Mouse (Mus musculus) limb, embryonic 12.5 days (tissue): ENCODE results near the gene Fcrl5. TPM values are rescaled to one million over a fixed set of nuclear protein-coding genes. Genes with fewer than 3 reads are reported as not detected.

Experiments
- ATAC-seq: fragments of 200-750 bp; cut with Nextera tagmentation; 2 replicates; pipeline ENCODE4 v1.8.0; 2017; ENCODE audit warnings: low read depth, moderate TSS enrichment; ENCODE audit not compliant: insufficient number of reproducible peaks, insufficient read depth, low FRiP score, low TSS enrichment
- H3K27ac ChIP-seq: fragments of 300-500 bp; sonication (generic); 2 replicates; pipeline ENCODE4 v1.5.1; 2016; ENCODE audit warnings: mild to moderate bottlenecking, moderate library complexity
- H3K27me3 ChIP-seq: fragments of 300-500 bp; sonication (generic); 2 replicates; pipeline ENCODE4 v1.6.1; 2016; ENCODE audit warnings: mild to moderate bottlenecking, moderate library complexity
- H3K36me3 ChIP-seq: fragments of 300-500 bp; sonication (generic); 2 replicates; pipeline ENCODE4 v1.6.1; 2016; ENCODE audit warnings: mild to moderate bottlenecking, moderate library complexity
- H3K4me1 ChIP-seq: fragments of 300-500 bp; sonication (generic); replicated peaks from 2 replicates; pipeline ENCODE4 v1.6.1; 2016
- H3K4me2 ChIP-seq: fragments of 300-500 bp; sonication (generic); 2 replicates; pipeline ENCODE4 v1.6.1; 2016; ENCODE audit warnings: mild to moderate bottlenecking, moderate library complexity
- H3K4me3 ChIP-seq: fragments of 300-500 bp; sonication (generic); replicated peaks from 2 replicates; pipeline ENCODE4 v1.5.1; 2016; ENCODE audit warnings: mild to moderate bottlenecking
- H3K9ac ChIP-seq: fragments of 300-500 bp; sonication (generic); replicated peaks from 2 replicates; pipeline ENCODE4 v1.6.1; 2016; ENCODE audit warnings: mild to moderate bottlenecking, moderate library complexity
- H3K9me3 ChIP-seq: fragments of 300-500 bp; sonication (generic); 2 replicates; pipeline ENCODE4 v1.6.1; 2016; ENCODE audit warnings: mild to moderate bottlenecking, moderate library complexity
- WGBS: fragments of 180-500 bp; shearing (Covaris S2); methylation state at CpG from one replicate; pipeline ENCODE4 v1.1.7; 2016; 5-methylcytosine and 5-hydroxymethylcytosine counted together
- polyA plus RNA-seq: library from polyadenylated mRNA; unstranded; fragments of >200 nt; fragmentation: Nextera tagmentation; extraction: Ambion mirVana; gene quantifications from 2 replicates; pipeline ENCODE4 v1.2.1, GENCODE M21; 2016

Fcrl5 gene
- polyA plus RNA-seq, 1 experiment from 2014 or later, result not detected

- no peaks in the 10 kb centered on the region for H3K36me3 ChIP-seq
- no peak overlapping the region for H3K27ac ChIP-seq
- H3K9me3 ChIP-seq, result no peaks in the 10 kb centered on the region
- ATAC-seq, result no peak
- no peaks in the 10 kb centered on the region; the same call in 1 of the 2 replicates for H3K27me3 ChIP-seq
- no peak overlapping the region for H3K4me2 ChIP-seq
- H3K4me1 ChIP-seq, result no peaks in the 10 kb centered on the region
- no peak overlapping the region for H3K4me3 ChIP-seq
- WGBS, result 44% methylated on average over 8 of the region's 8 CpGs
- no peak overlapping the region for H3K9ac ChIP-seq
Observed at GRCm38 (mm10) chr3:87501151-87501550, 65.6 kb downstream of the Fcrl5 start.

DNA sequence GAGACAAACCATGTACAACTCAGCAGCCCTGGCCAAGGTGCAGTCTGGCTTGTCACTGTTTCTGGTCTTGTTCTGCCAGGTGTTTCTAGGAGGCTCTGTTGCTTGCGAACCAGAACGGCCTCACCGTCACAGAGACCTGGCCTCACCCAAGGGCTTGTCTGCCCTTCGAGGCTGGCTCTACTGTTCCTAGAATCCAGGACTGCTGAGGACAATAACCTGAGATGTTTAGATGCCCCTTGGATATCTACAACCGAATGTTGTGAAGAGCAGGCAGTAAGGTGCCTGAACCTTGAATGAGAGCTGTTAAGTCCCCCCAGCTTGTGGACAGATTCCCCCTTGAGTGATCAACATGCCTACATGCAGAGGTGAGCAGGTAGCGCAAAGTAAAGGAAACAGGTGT lies 67.2 kb downstream of the Fcrl5 start:
- H3K9ac ChIP-seq, result no peak overlapping the region
- H3K4me3 ChIP-seq, result no peak overlapping the region
- H3K9me3 ChIP-seq, result no peaks in the 10 kb centered on the region
- no peak overlapping the region for H3K27ac ChIP-seq
- no peak overlapping the region for H3K4me2 ChIP-seq
- no peaks in the 10 kb centered on the region for H3K36me3 ChIP-seq
- 90% methylated on average over 6 of the region's 6 CpGs for WGBS
- H3K4me1 ChIP-seq, result no peaks in the 10 kb centered on the region
- no peaks in the 10 kb centered on the region; the same call in 1 of the 2 replicates for H3K27me3 ChIP-seq
- no peak for ATAC-seq

DNA sequence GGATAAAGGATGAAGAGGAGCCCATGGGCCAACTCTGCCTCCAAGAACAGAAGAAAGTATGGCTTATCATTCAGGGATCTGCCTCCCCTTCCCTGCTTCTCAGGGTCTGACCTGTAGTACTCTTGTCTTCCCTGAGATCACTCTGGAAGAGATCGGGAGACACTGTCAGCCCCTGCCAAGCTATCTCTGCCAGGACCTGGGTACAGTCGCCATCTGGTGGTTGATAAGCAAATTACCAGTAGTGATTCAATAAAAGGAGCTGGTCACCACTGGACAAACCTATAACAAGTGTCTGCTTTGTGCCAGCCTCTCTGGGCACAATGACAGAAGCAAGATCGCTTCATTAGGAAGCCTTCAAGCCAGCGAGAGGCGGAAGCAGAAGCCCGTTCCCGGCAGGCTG lies 68.8 kb downstream of the Fcrl5 start:
- Histone ChIP-seq H3K4me1 (no peaks in the 10 kb centered on the region), H3K9me3 (no peaks in the 10 kb centered on the region), H3K36me3 (no peaks in the 10 kb centered on the region), H3K27me3 (no peaks in the 10 kb centered on the region; the same call in 1 of the 2 replicates), H3K27ac (no peak overlapping the region), H3K9ac (no peak overlapping the region), H3K4me3 (no peak overlapping the region), H3K4me2 (no peak overlapping the region)
- no peak for ATAC-seq
- 30% methylated on average over 7 of the region's 7 CpGs for WGBS

DNA sequence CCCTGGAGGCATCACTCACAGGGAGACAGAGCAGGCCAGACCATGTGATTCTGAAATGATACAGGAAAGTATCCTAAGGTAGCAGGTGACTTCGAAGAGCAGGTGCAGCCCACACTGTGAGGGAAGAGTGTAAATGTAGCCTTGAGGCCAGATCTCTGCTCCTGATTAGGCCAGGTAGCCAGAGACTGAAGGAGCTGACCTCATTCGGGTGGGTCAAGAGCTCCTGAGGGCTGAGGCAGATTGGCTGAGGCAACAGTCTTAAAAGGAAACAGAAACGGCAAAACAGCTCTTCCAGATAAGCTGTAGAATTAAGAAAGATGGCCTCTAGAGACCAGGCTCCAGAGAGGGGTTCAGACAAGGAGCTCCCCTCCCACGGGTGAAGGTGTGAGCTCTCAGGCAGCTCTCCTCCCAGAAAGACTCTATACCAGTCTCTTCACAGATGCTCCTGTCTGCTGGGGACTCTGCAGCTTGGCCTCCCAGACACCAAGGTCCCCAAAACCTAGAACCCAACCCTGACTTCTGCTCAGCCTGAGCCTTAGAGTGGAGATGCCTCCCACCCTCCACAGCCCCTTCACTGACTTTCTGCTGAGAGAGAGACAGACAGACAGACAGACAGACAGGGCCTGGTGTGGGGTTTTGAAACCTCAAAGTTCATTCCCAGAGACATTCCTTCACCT lies 69.3 kb downstream of the Fcrl5 start:
- no peaks in the 10 kb centered on the region for H3K36me3 ChIP-seq
- no peaks in the 10 kb centered on the region; the same call in 1 of the 2 replicates for H3K27me3 ChIP-seq
- no peak for ATAC-seq
- H3K4me3 ChIP-seq, result no peak overlapping the region
- no peaks in the 10 kb centered on the region for H3K4me1 ChIP-seq
- no peak overlapping the region for H3K27ac ChIP-seq
- no peak overlapping the region for H3K4me2 ChIP-seq
- WGBS, result 53% methylated on average over 4 of the region's 4 CpGs
- H3K9ac ChIP-seq, result no peak overlapping the region
- H3K9me3 ChIP-seq, result no peaks in the 10 kb centered on the region

DNA sequence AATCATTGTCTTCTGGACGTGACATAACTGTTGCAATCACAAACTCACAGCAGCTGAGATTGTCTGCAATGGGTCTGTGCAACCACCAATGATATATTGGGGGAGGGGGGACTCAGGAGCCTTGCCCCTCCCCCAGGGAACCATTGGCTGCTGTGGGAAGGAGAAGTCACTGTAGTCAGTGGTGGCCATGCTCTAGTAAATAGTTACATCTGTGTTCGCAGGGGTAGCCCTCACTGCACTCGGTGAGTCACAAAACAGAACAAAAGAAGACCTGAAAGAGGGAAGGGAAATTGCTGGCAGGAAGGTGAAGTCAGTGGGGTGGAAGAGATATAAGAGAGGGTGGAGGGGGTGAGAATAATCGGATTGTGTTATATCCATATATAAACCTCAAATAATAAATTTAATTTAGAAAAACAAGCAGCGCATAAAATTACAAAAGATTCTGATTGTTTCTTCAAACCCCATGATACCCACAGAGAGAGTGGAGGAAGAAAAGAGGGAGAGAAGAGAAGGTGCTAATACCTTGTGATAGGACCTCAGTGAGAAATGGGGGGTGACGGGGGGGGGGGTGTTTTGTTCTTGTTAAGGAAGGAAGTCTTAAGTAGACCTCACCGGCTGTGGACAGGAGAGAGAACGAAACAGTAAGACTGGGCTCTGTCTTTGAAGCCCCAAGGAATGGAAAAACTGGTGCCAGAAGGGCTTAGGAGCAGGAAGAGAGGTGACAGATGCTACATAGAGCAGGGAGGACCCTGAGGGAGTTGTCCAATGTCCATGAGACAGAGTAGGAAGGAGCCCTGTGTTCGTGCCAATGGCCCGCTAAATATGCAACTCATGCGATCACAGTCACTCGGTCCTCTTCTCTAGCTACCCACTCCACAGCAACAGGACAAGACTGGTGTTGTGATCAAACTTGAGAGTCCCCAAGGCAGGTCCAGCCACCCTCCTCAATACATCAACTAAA lies 71.2 kb downstream of the Fcrl5 start:
- Histone ChIP-seq H3K4me3 (no peak overlapping the region), H3K9ac (no peak overlapping the region), H3K4me1 (no peaks in the 10 kb centered on the region), H3K36me3 (no peaks in the 10 kb centered on the region), H3K27ac (no peak overlapping the region), H3K4me2 (no peak overlapping the region), H3K27me3 (no peaks in the 10 kb centered on the region), H3K9me3 (no peaks in the 10 kb centered on the region)
- no peak for ATAC-seq
- WGBS, result 66% methylated on average over 12 of the region's 12 CpGs

GRCm38 (mm10) chr3:87508205-87508901 lies 72.8 kb downstream of the Fcrl5 start:
- no peak overlapping the region for H3K27ac ChIP-seq
- no peaks in the 10 kb centered on the region for H3K27me3 ChIP-seq
- peak; percentile 71 for ATAC-seq
- H3K4me1 ChIP-seq, result no peaks in the 10 kb centered on the region
- peak overlapping the region; percentile 41 for H3K4me2 ChIP-seq
- no peaks in the 10 kb centered on the region for H3K36me3 ChIP-seq
- H3K9me3 ChIP-seq, result no peaks in the 10 kb centered on the region
- WGBS, result 28% methylated on average over 17 of the region's 17 CpGs
- H3K9ac ChIP-seq, result no peak overlapping the region
- H3K4me3 ChIP-seq, result no peak overlapping the region

DNA sequence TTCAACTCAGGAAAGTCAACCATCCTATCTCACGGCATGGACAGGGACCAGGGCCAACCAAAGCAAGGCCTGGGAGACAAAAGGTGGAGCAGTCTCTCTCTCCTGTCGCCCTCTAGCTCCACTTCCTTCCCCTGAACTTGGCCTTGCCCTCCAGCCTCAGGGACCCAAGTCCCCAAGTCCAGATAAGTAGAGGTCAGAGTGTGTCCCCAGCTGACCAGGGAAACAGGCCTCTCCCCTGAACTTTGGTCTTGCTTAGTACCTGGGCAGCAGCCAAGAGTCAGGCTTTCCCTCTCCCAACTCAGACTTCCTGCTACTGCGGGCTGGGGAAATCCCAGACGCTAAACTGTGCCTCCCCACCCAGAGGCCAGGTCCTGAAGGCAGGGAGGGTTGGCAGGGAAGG lies 73.5 kb downstream of the Fcrl5 start:
- Histone ChIP-seq H3K9ac (no peak overlapping the region), H3K27me3 (no peaks in the 10 kb centered on the region), H3K9me3 (no peaks in the 10 kb centered on the region), H3K4me2 (no peak overlapping the region), H3K27ac (no peak overlapping the region), H3K4me3 (no peak overlapping the region), H3K36me3 (no peaks in the 10 kb centered on the region), H3K4me1 (no peaks in the 10 kb centered on the region)
- WGBS, result 58% methylated on average over 4 of the region's 4 CpGs
- ATAC-seq, result no peak

DNA sequence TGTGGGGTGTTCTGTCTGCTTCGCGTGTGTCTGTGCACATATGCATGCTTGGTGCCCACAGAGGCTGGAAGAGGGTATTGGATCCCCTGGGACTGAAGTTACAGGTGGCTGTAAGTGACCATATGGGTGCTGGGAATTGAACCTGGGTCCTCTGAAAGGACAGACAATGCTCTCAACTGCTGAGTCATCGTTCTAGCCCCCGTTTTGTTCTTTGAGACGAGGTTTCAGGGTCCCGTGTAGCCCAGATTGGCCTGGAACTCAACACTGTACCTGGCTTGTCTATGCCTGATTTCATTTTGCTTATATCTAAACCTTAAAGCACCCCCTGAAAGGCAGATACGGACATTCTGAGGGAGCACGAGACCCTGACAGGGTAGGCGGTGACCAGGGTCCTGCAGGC lies 75.3 kb downstream of the Fcrl5 start:
- Histone ChIP-seq H3K4me1 (no peaks in the 10 kb centered on the region), H3K9me3 (no peaks in the 10 kb centered on the region), H3K27me3 (no peaks in the 10 kb centered on the region), H3K4me3 (no peak overlapping the region), H3K36me3 (no peaks in the 10 kb centered on the region), H3K9ac (no peak overlapping the region), H3K4me2 (no peak overlapping the region), H3K27ac (no peak overlapping the region)
- no peak for ATAC-seq
- 88% methylated on average over 9 of the region's 9 CpGs for WGBS

GRCm38 (mm10) chr3:87511971-87512765 lies 76.6 kb downstream of the Fcrl5 start:
- no peaks in the 10 kb centered on the region for H3K27me3 ChIP-seq
- ATAC-seq, result no peak
- no peak overlapping the region for H3K9ac ChIP-seq
- 45% methylated on average over 16 of the region's 16 CpGs for WGBS
- H3K9me3 ChIP-seq, result no peaks in the 10 kb centered on the region
- no peak overlapping the region for H3K4me2 ChIP-seq
- H3K36me3 ChIP-seq, result no peaks in the 10 kb centered on the region
- no peak overlapping the region for H3K27ac ChIP-seq
- no peak overlapping the region for H3K4me3 ChIP-seq
- H3K4me1 ChIP-seq, result no peaks in the 10 kb centered on the region

GRCm38 (mm10) chr3:87515567-87516081 lies 80.1 kb downstream of the Fcrl5 start:
- Histone ChIP-seq H3K27ac (no peak overlapping the region), H3K9ac (no peak overlapping the region), H3K27me3 (no peaks in the 10 kb centered on the region), H3K4me2 (no peak overlapping the region), H3K4me3 (no peak overlapping the region), H3K4me1 (no peaks in the 10 kb centered on the region), H3K9me3 (no peaks in the 10 kb centered on the region), H3K36me3 (no peaks in the 10 kb centered on the region)
- no peak for ATAC-seq
- WGBS, result 74% methylated on average over 13 of the region's 13 CpGs
